Mouse (Mus musculus): ENCODE results near the gene Ubxn1. TPM values are rescaled to one million over a fixed set of nuclear protein-coding genes. Genes with fewer than 3 reads are reported as not detected.
A peak's percentile ranks its signal among the peaks of the same experiment; 100 is the strongest.

Gene Ubxn1
- polyA plus RNA-seq, 1 experiment from 2014 or later, result 170 TPM

- no peak for ATAC-seq (ENCODE audit: insufficient read depth, low FRiP score)
- Histone ChIP-seq H3K27ac (ENCODE audit: low read length) (peak overlapping the region; percentile 42), H3K27me3 (ENCODE audit: control insufficient read depth, insufficient read depth, low read length) (no peaks in the 10 kb centered on the region), H3K9ac (ENCODE audit: low read length) (no peak overlapping the region), H3K9me3 (replicated peaks; ENCODE audit: control insufficient read depth, low read length) (no peaks in the 10 kb centered on the region), H3K4me3 (replicated peaks; ENCODE audit: low read length) (no peak overlapping the region), H3K36me3 (ENCODE audit: control insufficient read depth, insufficient read depth, low read length) (peaks cover 7% of the 10 kb centered on the region; the same call in 1 of the 2 replicates), H3K4me1 (ENCODE audit: control insufficient read depth, insufficient read depth, low read length) (peaks cover 16% of the 10 kb centered on the region), H3K4me2 (ENCODE audit: low read depth, low read length) (no peak overlapping the region)
- WGBS, result 89% methylated on average over 7 of the region's 7 CpGs
These were observed 3.7 kb downstream of the Ubxn1 start for GRCm38 (mm10) chr19:8875031-8875430.

- under 1% methylated on average over 42 of the region's 42 CpGs for WGBS
- Histone ChIP-seq H3K4me1 (ENCODE audit: control insufficient read depth, insufficient read depth, low read length) (peaks cover 8% of the 10 kb centered on the region; the same call in 1 of the 2 replicates), H3K9ac (ENCODE audit: low read length) (peak within 1 kb of the TSS; percentile 91), H3K27me3 (ENCODE audit: control insufficient read depth, insufficient read depth, low read length) (no peaks in the 10 kb centered on the region), H3K9me3 (replicated peaks; ENCODE audit: control insufficient read depth, low read length) (no peaks in the 10 kb centered on the region), H3K36me3 (ENCODE audit: control insufficient read depth, insufficient read depth, low read length) (peaks cover 6% of the 10 kb centered on the region; the same call in 1 of the 2 replicates), H3K4me3 (replicated peaks; ENCODE audit: low read length) (peak within 1 kb of the TSS; percentile 87), H3K4me2 (ENCODE audit: low read depth, low read length) (peak within 1 kb of the TSS; percentile 79), H3K27ac (ENCODE audit: low read length) (peak within 1 kb of the TSS; percentile 86)
- ATAC-seq (ENCODE audit: insufficient read depth, low FRiP score), result peak; percentile 95
These were observed 9.2 kb downstream of the Ubxn1 start, which contains the start of gene Uqcc3 for GRCm38 (mm10) chr19:8880311-8881033. Gene Uqcc3, minus strand, starts transcription at chr19:8880923.

- Histone ChIP-seq H3K9me3 (replicated peaks; ENCODE audit: control insufficient read depth, low read length) (no peaks in the 10 kb centered on the region), H3K9ac (ENCODE audit: low read length) (peak overlapping the region; percentile 91), H3K36me3 (ENCODE audit: control insufficient read depth, insufficient read depth, low read length) (peaks cover under 1% of the 10 kb centered on the region; the same call in 1 of the 2 replicates), H3K4me3 (replicated peaks; ENCODE audit: low read length) (peak overlapping the region; percentile 87), H3K4me2 (ENCODE audit: low read depth, low read length) (peak overlapping the region; percentile 79), H3K4me1 (ENCODE audit: control insufficient read depth, insufficient read depth, low read length) (peaks cover 8% of the 10 kb centered on the region; the same call in 1 of the 2 replicates), H3K27me3 (ENCODE audit: control insufficient read depth, insufficient read depth, low read length) (no peaks in the 10 kb centered on the region), H3K27ac (ENCODE audit: low read length) (no peak overlapping the region)
- 12% methylated on average over 3 of the region's 3 CpGs for WGBS
- no peak for ATAC-seq (ENCODE audit: insufficient read depth, low FRiP score)
These were observed 9.7 kb downstream of the Ubxn1 start for GRCm38 (mm10) chr19:8881034-8881392.

GRCm38 (mm10) chr19:8883616-8884015 is 12.3 kb downstream of the Ubxn1 start, which contains the start of the genes Lbhd1 and Gm49403:
Gene Lbhd1, plus strand, starts transcription at chr19:8883732.
Gene Gm49403, plus strand, starts transcription at chr19:8883930.
- Histone ChIP-seq H3K27ac (ENCODE audit: low read length) (no peak within 1 kb of the TSS), H3K4me3 (replicated peaks; ENCODE audit: low read length) (no peak within 1 kb of the TSS), H3K9ac (ENCODE audit: low read length) (no peak within 1 kb of the TSS), H3K4me1 (ENCODE audit: control insufficient read depth, insufficient read depth, low read length) (peaks cover 14% of the 10 kb centered on the region), H3K4me2 (ENCODE audit: low read depth, low read length) (no peak within 1 kb of the TSS), H3K9me3 (replicated peaks; ENCODE audit: control insufficient read depth, low read length) (no peaks in the 10 kb centered on the region), H3K36me3 (ENCODE audit: control insufficient read depth, insufficient read depth, low read length) (no peaks in the 10 kb centered on the region), H3K27me3 (ENCODE audit: control insufficient read depth, insufficient read depth, low read length) (no peaks in the 10 kb centered on the region)
- no peak for ATAC-seq (ENCODE audit: insufficient read depth, low FRiP score)
- WGBS, result 79% methylated on average over 3 of the region's 3 CpGs

GRCm38 (mm10) chr19:8886916-8887584 is 15.8 kb downstream of the Ubxn1 start:
- 46% methylated on average over 1 of the region's 1 CpGs for WGBS
- ATAC-seq (ENCODE audit: insufficient read depth, low FRiP score), result no peak
- no peak overlapping the region for H3K9ac ChIP-seq (ENCODE audit: low read length)

GRCm38 (mm10) chr19:8887585-8888463 is 16.5 kb downstream of the Ubxn1 start:
- Histone ChIP-seq H3K9me3 (replicated peaks; ENCODE audit: control insufficient read depth, low read length) (no peaks in the 10 kb centered on the region), H3K27me3 (ENCODE audit: control insufficient read depth, insufficient read depth, low read length) (no peaks in the 10 kb centered on the region), H3K9ac (ENCODE audit: low read length) (peak overlapping the region; percentile 87), H3K4me1 (ENCODE audit: control insufficient read depth, insufficient read depth, low read length) (peaks cover 13% of the 10 kb centered on the region), H3K27ac (ENCODE audit: low read length) (peak overlapping the region; percentile 86), H3K4me2 (ENCODE audit: low read depth, low read length) (peak overlapping the region; percentile 83), H3K36me3 (ENCODE audit: control insufficient read depth, insufficient read depth, low read length) (no peaks in the 10 kb centered on the region), H3K4me3 (replicated peaks; ENCODE audit: low read length) (peak overlapping the region; percentile 74)
- no peak for ATAC-seq (ENCODE audit: insufficient read depth, low FRiP score)
- WGBS, result 13% methylated on average over 19 of the region's 19 CpGs

More at GRCm38 (mm10) chr19:8886916-8887584, 15.8 kb downstream of the Ubxn1 start:
- Histone ChIP-seq H3K36me3 (ENCODE audit: control insufficient read depth, insufficient read depth, low read length) (no peaks in the 10 kb centered on the region), H3K27me3 (ENCODE audit: control insufficient read depth, insufficient read depth, low read length) (no peaks in the 10 kb centered on the region), H3K4me2 (ENCODE audit: low read depth, low read length) (peak overlapping the region; percentile 83; the same call in 1 of the 2 replicates), H3K4me1 (ENCODE audit: control insufficient read depth, insufficient read depth, low read length) (peaks cover 13% of the 10 kb centered on the region), H3K9me3 (replicated peaks; ENCODE audit: control insufficient read depth, low read length) (no peaks in the 10 kb centered on the region), H3K4me3 (replicated peaks; ENCODE audit: low read length) (no peak overlapping the region), H3K27ac (ENCODE audit: low read length) (peak overlapping the region; percentile 86)

GRCm38 (mm10) chr19:8888511-8889385 is 17.5 kb downstream of the Ubxn1 start, which contains the start of the genes 1810009A15Rik and Gm49416:
Gene 1810009A15Rik, plus strand, starts transcription at chr19:8888853.
Gene Gm49416, plus strand, starts transcription at chr19:8888926.
- Histone ChIP-seq H3K4me2 (ENCODE audit: low read depth, low read length) (peak within 1 kb of the TSS; percentile 83), H3K9ac (ENCODE audit: low read length) (peak within 1 kb of the TSS; percentile 87), H3K4me3 (replicated peaks; ENCODE audit: low read length) (peak within 1 kb of the TSS; percentile 74), H3K9me3 (replicated peaks; ENCODE audit: control insufficient read depth, low read length) (no peaks in the 10 kb centered on the region), H3K4me1 (ENCODE audit: control insufficient read depth, insufficient read depth, low read length) (peaks cover 17% of the 10 kb centered on the region), H3K27ac (ENCODE audit: low read length) (peak within 1 kb of the TSS; percentile 86), H3K27me3 (ENCODE audit: control insufficient read depth, insufficient read depth, low read length) (no peaks in the 10 kb centered on the region), H3K36me3 (ENCODE audit: control insufficient read depth, insufficient read depth, low read length) (no peaks in the 10 kb centered on the region)
- WGBS, result under 1% methylated on average over 58 of the region's 58 CpGs
- peak; percentile 95 for ATAC-seq (ENCODE audit: insufficient read depth, low FRiP score)

Measured in stomach, embryonic 16.5 days (tissue).